Mouse (Mus musculus): ENCODE measurements at regions not wholly inside any gene's neighbourhood (a gene's known extent, or its start where the extent isn't known, plus 50 kb on each side); places are given as distances from the start of the nearest gene placed in this dataset.

DNA sequence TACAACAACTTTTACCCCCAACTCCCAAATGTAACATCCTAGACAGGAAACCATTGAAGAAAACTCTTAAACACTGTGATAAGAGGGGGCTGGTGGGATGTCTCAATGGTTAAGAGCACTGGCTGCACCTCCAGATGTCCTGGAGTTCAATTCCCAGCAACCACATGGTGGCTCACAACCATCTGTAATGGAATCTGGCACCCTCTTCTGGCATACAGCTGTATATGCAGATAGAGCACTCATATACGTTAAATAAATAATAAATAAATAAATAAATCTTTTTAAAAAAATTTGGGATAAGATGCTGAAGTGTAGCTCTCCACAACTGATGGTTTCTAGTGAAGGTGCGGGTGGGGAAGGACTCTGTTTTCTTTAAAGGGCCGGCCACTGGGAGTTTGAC is 69.3 kb downstream of the Kctd15 start:
- TF ChIP-seq CTCF (IDR thresholded peaks at IDR 0.05; ENCODE audit: control insufficient read depth, insufficient read depth, insufficient read length) (no peak), CEBPB (IDR thresholded peaks at IDR 0.05; ENCODE audit: low read depth) (no peak), MAX (IDR thresholded peaks at IDR 0.05) (no peak), MYOG (IDR thresholded peaks at IDR 0.05; ENCODE audit: control insufficient read depth, extremely low read depth, insufficient read length) (no peak)
